ENCODE assay signal across 8 mouse cellular contexts in genomic region chr7:70334836-70335235, GRCm38 (mm10). TPM values are rescaled to one million over a fixed set of nuclear protein-coding genes. Genes with fewer than 3 reads are reported as not detected.
DNase-seq lines count a peak whose midpoint lies in the region; ATAC-seq and TF ChIP-seq lines count a peak whose summit lies in the region.

No protein-coding gene starts in this region.

- no peak overlapping the region for H3K4me3 ChIP-seq in C2C12 (ENCODE audit: insufficient read depth, poor library complexity, severe bottlenecking)
- no peak overlapping the region for H3K4me3 ChIP-seq in bone marrow macrophage, adult 2 months (ENCODE audit: insufficient read depth, low read length)
- H3K4me3 ChIP-seq in forebrain, postnatal 0 days (ENCODE audit: low read depth, low read length): 0 out of 2 replicates have a peak overlapping the region, but pooled peaks have one; percentile 8
- H3K4me3 ChIP-seq in liver, embryonic 16.5 days (ENCODE audit: low read depth, low read length): no peak overlapping the region
- peak overlapping the region; percentile 19; the same call in 1 of the 2 replicates for H3K4me3 ChIP-seq in neural tube, embryonic 15.5 days (replicated peaks)

- H3K9me3 ChIP-seq in forebrain, postnatal 0 days (ENCODE audit: low read length): no peaks in the 10 kb centered on the region
- H3K9me3 ChIP-seq in liver, embryonic 16.5 days (replicated peaks; ENCODE audit: control insufficient read depth, low read length): no peaks in the 10 kb centered on the region
- no peaks in the 10 kb centered on the region for H3K9me3 ChIP-seq in neural tube, embryonic 15.5 days (replicated peaks)

- 1% methylated on average over 17 of the region's 17 CpGs for WGBS in forebrain, postnatal 0 days
- 2% methylated on average over 17 of the region's 17 CpGs for WGBS in liver, embryonic 16.5 days (ENCODE audit: insufficient replicate concordance)
- under 1% methylated on average over 17 of the region's 17 CpGs for WGBS in neural tube, embryonic 15.5 days

- DNase-seq in forebrain, postnatal 0 days: peak; percentile 90
- peak; percentile 88 for DNase-seq in heart, postnatal 4 days
- peak; percentile 71 to 88 for DNase-seq in layer of hippocampus, adult 18-20 months (ENCODE audit: low spot score in 2 of 2)
- DNase-seq in thymus, postnatal 14 days: no peak

- TF ChIP-seq CTCF in C2C12 (IDR thresholded peaks at IDR 0.05; ENCODE audit: control insufficient read depth, insufficient read depth, insufficient read length): peak; percentile 82
- peak; percentile 59 for TF ChIP-seq CTCF in bone marrow macrophage, adult 2 months (IDR thresholded peaks at IDR 0.05; ENCODE audit: low read depth, low read length)
- TF ChIP-seq CTCF in forebrain, postnatal 0 days (IDR thresholded peaks at IDR 0.05; ENCODE audit: low read depth): peak; percentile 96

- no peaks in the 10 kb centered on the region for H3K4me1 ChIP-seq in bone marrow macrophage, adult 2 months (ENCODE audit: control insufficient read depth, insufficient read depth, low read length)
- H3K4me1 ChIP-seq in forebrain, postnatal 0 days (ENCODE audit: insufficient read depth): no peaks in the 10 kb centered on the region
- H3K4me1 ChIP-seq in liver, embryonic 16.5 days (ENCODE audit: control insufficient read depth, low read depth, low read length): no peaks in the 10 kb centered on the region
- H3K4me1 ChIP-seq in neural tube, embryonic 15.5 days: peaks cover 29% of the 10 kb centered on the region

- H3K79me3 ChIP-seq in C2C12 (ENCODE audit: low read depth): no peaks in the 10 kb centered on the region

- H3K4me2 ChIP-seq in forebrain, postnatal 0 days (ENCODE audit: low read depth): peak overlapping the region; percentile 18; the same call in 1 of the 2 replicates
- peak overlapping the region; percentile 34; the same call in 1 of the 2 replicates for H3K4me2 ChIP-seq in liver, embryonic 16.5 days (ENCODE audit: low read depth, low read length)
- H3K4me2 ChIP-seq in neural tube, embryonic 15.5 days: peak overlapping the region; percentile 46

- no peak overlapping the region for H3K9ac ChIP-seq in forebrain, postnatal 0 days
- H3K9ac ChIP-seq in liver, embryonic 16.5 days (ENCODE audit: low read depth, low read length): no peak overlapping the region
- H3K9ac ChIP-seq in neural tube, embryonic 15.5 days (replicated peaks): no peak overlapping the region

- H3K36me3 ChIP-seq in C2C12 (ENCODE audit: control insufficient read depth, insufficient read depth): no peaks in the 10 kb centered on the region
- H3K36me3 ChIP-seq in forebrain, postnatal 0 days (ENCODE audit: insufficient read depth): no peaks in the 10 kb centered on the region
- H3K36me3 ChIP-seq in liver, embryonic 16.5 days (ENCODE audit: control insufficient read depth, insufficient read depth): no peaks in the 10 kb centered on the region
- H3K36me3 ChIP-seq in neural tube, embryonic 15.5 days: no peaks in the 10 kb centered on the region

- no peak for TF ChIP-seq POLR2A in bone marrow macrophage, adult 2 months (IDR thresholded peaks at IDR 0.05; ENCODE audit: borderline replicate concordance, low read depth, low read length)

- peak; percentile 63 for ATAC-seq in forebrain, postnatal 0 days
- ATAC-seq in liver, embryonic 16.5 days (ENCODE audit: low read depth): no peak
- peak; percentile 56; the same call in 1 of the 2 replicates for ATAC-seq in neural tube, embryonic 15.5 days (ENCODE audit: low FRiP score)

- H3K27ac ChIP-seq in bone marrow macrophage, adult 2 months (ENCODE audit: insufficient read depth, low read depth, low read length): no peak overlapping the region
- no peak overlapping the region for H3K27ac ChIP-seq in forebrain, postnatal 0 days (ENCODE audit: low read depth, low read length)
- no peak overlapping the region for H3K27ac ChIP-seq in liver, embryonic 16.5 days (ENCODE audit: low read length)
- H3K27ac ChIP-seq in neural tube, embryonic 15.5 days (replicated peaks): no peak overlapping the region

- H3ac ChIP-seq in C2C12 (ENCODE audit: control insufficient read depth, insufficient read length, low read depth): peak overlapping the region; percentile 52

- no peaks in the 10 kb centered on the region for H3K79me2 ChIP-seq in C2C12 (ENCODE audit: control insufficient read depth, insufficient read depth)

- no peaks in the 10 kb centered on the region for H3K27me3 ChIP-seq in C2C12 (ENCODE audit: control insufficient read depth, insufficient read depth, insufficient read length)
- peaks cover 85% of the 10 kb centered on the region for H3K27me3 ChIP-seq in forebrain, postnatal 0 days (ENCODE audit: insufficient read depth, low read length)
- peaks cover 82% of the 10 kb centered on the region for H3K27me3 ChIP-seq in liver, embryonic 16.5 days (ENCODE audit: control insufficient read depth, insufficient read depth, low read depth, low read length)
- peaks cover 88% of the 10 kb centered on the region for H3K27me3 ChIP-seq in neural tube, embryonic 15.5 days (replicated peaks)

TF ChIP-seq in C2C12, 6 proteins besides CTCF, POLR2A, EP300 and RAD21:
- TF ChIP-seq FOSL1 (IDR thresholded peaks at IDR 0.05; ENCODE audit: insufficient read depth, low read length, poor library complexity, severe bottlenecking): no peak
- no peak for TF ChIP-seq USF1 (IDR thresholded peaks at IDR 0.05; ENCODE audit: low read depth)
- TF ChIP-seq MYOG (IDR thresholded peaks at IDR 0.05; ENCODE audit: control insufficient read depth, extremely low read depth, insufficient read length): no peak
- TF ChIP-seq MAX (IDR thresholded peaks at IDR 0.05): no peak
- no peak for TF ChIP-seq MYOD1 (IDR thresholded peaks at IDR 0.05; ENCODE audit: control insufficient read depth, insufficient read length, low read depth)
- TF ChIP-seq CEBPB (IDR thresholded peaks at IDR 0.05; ENCODE audit: low read depth): no peak

RNA-seq across cellular contexts. Expression of gene Nr2f2, which starts 31.7 kb away (rescaled TPM):
- 13.0 TPM for polyA plus RNA-seq in C2C12 (2012; fragmentation: generic; extraction: Trizol)
- not detected in 2 replicates for polyA plus RNA-seq in bone marrow macrophage, adult 2 months (2012; ENCODE audit: insufficient read depth, insufficient read length, missing spikeins)
- 23.7 and 49.9 TPM in 2 replicates for total RNA-seq in forebrain, postnatal 0 days (2014; rRNA removed)
- polyA plus RNA-seq in forebrain, postnatal 0 days (2015; fragmentation: Nextera tagmentation; extraction: Ambion mirVana): 46.4 and 92.8 TPM in 2 replicates
- 10 to 100 TPM; 34.3 to 35.0 TPM for total RNA-seq in heart, postnatal 4 days (2021)
- 10 to 100 TPM; 40.8 to 55.2 TPM for total RNA-seq in layer of hippocampus, adult 18-20 months (2021)
- 6.2 and 6.7 TPM in 2 replicates for polyA plus RNA-seq in liver, embryonic 16.5 days (2015; fragmentation: Nextera tagmentation; extraction: Ambion mirVana)
- polyA plus RNA-seq in neural tube, embryonic 15.5 days (2015; fragmentation: Nextera tagmentation; extraction: Ambion mirVana): 60.3 and 62.5 TPM in 2 replicates

Comparison
In these comparisons a context has a peak if more than half of its experiments do, and no peak if none do; other contexts are left out.
1. H3K4me3 ChIP-seq: peak in forebrain, postnatal 0 days (single experiment) and neural tube, embryonic 15.5 days (single experiment); none in C2C12 (single experiment), bone marrow macrophage, adult 2 months (single experiment) and liver, embryonic 16.5 days (single experiment).
2. Peak in every context shown above with its lines, with median percentiles within 50 percentile points of each other: CTCF ChIP-seq and H3K4me2 ChIP-seq.